Mouse (Mus musculus): Measurements from ENCODE around the gene Lta. TPM values are rescaled to one million over a fixed set of nuclear protein-coding genes. Genes with fewer than 3 reads are reported as not detected.
"Not testable (repeated sequence)": the region's sequence is repeated elsewhere in the genome, so short reads cannot be mapped to it uniquely, and the experiment has no call there.

Gene Lta
- total and polyA plus RNA-seq, 2 experiments from 2014 or later, result 0.80 TPM; not detected in 1

DNA sequence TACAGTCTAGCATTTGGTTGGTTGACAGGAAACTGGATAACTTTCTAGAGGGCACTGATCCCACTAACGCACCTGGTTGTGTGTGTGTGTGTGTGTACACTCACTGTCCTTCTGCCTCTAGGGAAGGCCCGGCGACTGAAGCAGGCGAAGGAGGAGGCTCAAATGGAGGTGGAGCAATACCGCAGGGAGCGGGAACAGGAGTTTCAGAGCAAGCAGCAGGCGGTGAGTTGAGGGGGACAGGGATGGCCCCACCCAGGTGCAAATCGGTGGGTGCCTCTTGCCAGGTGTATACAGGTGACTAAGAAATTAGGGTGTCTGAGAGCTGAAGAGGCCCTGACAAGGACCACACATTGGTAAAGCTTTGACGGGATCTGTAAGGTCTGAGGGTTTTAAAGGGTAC lies 31.8 kb upstream of the Lta start:
- Histone ChIP-seq H3K9ac (peak overlapping the region; percentile 57), H3K36me3 (ENCODE audit: insufficient read depth) (no peaks in the 10 kb centered on the region), H3K4me3 (ENCODE audit: low read depth, low read length) (peak overlapping the region; percentile 52), H3K4me2 (ENCODE audit: low read depth) (peak overlapping the region; percentile 95), H3K27ac (ENCODE audit: low read depth, low read length) (peak overlapping the region; percentile 91), H3K9me3 (ENCODE audit: low read length) (no peaks in the 10 kb centered on the region), H3K4me1 (ENCODE audit: insufficient read depth) (peaks cover 10% of the 10 kb centered on the region), H3K27me3 (ENCODE audit: insufficient read depth, low read length) (no peaks in the 10 kb centered on the region)
- ATAC-seq, result no peak
- no peak for TF ChIP-seq CTCF (IDR thresholded peaks at IDR 0.05; ENCODE audit: low read depth)
- DNase-seq, result no peak
- WGBS, result 78% methylated on average over 9 of the region's 9 CpGs

GRCm38 (mm10) chr17:35236390-35236746 lies 31.2 kb upstream of the Lta start:
- under 1% methylated on average over 18 of the region's 18 CpGs for WGBS
- H3K4me3 ChIP-seq (ENCODE audit: low read depth, low read length), result peak overlapping the region; percentile 52
- peak overlapping the region; percentile 91 for H3K27ac ChIP-seq (ENCODE audit: low read depth, low read length)
- no peaks in the 10 kb centered on the region for H3K27me3 ChIP-seq (ENCODE audit: insufficient read depth, low read length)
- peaks cover under 1% of the 10 kb centered on the region for H3K36me3 ChIP-seq (ENCODE audit: insufficient read depth)
- H3K4me1 ChIP-seq (ENCODE audit: insufficient read depth), result peaks cover 10% of the 10 kb centered on the region
- DNase-seq (peak; percentile 98), ATAC-seq (peak; percentile 84)
- no peaks in the 10 kb centered on the region for H3K9me3 ChIP-seq (ENCODE audit: low read length)
- peak; percentile 99 for TF ChIP-seq CTCF (IDR thresholded peaks at IDR 0.05; ENCODE audit: low read depth)
- peak overlapping the region; percentile 95 for H3K4me2 ChIP-seq (ENCODE audit: low read depth)
- peak overlapping the region; percentile 57 for H3K9ac ChIP-seq

- peak within 1 kb of the TSS; percentile 57 for H3K9ac ChIP-seq
- H3K27me3 ChIP-seq (ENCODE audit: insufficient read depth, low read length), result no peaks in the 10 kb centered on the region
- H3K4me3 ChIP-seq (ENCODE audit: low read depth, low read length), result peak within 1 kb of the TSS; percentile 52
- H3K9me3 ChIP-seq (ENCODE audit: low read length), result no peaks in the 10 kb centered on the region
- no peak for TF ChIP-seq CTCF (IDR thresholded peaks at IDR 0.05; ENCODE audit: low read depth)
- peak within 1 kb of the TSS; percentile 95 for H3K4me2 ChIP-seq (ENCODE audit: low read depth)
- peak; percentile 96 for DNase-seq
- peaks cover 6% of the 10 kb centered on the region for H3K36me3 ChIP-seq (ENCODE audit: insufficient read depth)
- WGBS, result 2% methylated on average over 35 of the region's 35 CpGs
- ATAC-seq, result peak; percentile 86
- H3K27ac ChIP-seq (ENCODE audit: low read depth, low read length), result peak within 1 kb of the TSS; percentile 91
- H3K4me1 ChIP-seq (ENCODE audit: insufficient read depth), result peaks cover 9% of the 10 kb centered on the region
These were observed 30.7 kb upstream of the Lta start, which contains the start of gene Nfkbil1 for GRCm38 (mm10) chr17:35235614-35236389. Gene Nfkbil1, minus strand, starts transcription at chr17:35235792.

- DNase-seq, result no peak
These were observed 29.8 kb upstream of the Lta start for GRCm38 (mm10) chr17:35234903-35235302.

GRCm38 (mm10) chr17:35234090-35234489 lies 28.9 kb upstream of the Lta start:
- H3K9me3 ChIP-seq (ENCODE audit: low read length); DNase-seq; H3K4me3 ChIP-seq (ENCODE audit: low read depth, low read length); H3K4me1 ChIP-seq (ENCODE audit: insufficient read depth); H3K27ac ChIP-seq (ENCODE audit: low read depth, low read length); H3K9ac ChIP-seq; ATAC-seq; H3K27me3 ChIP-seq (ENCODE audit: insufficient read depth, low read length): not testable (repeated sequence)
- peaks cover 20% of the 10 kb centered on the region for H3K36me3 ChIP-seq (ENCODE audit: insufficient read depth)
- peak overlapping the region; percentile 95; the same call in 1 of the 2 replicates for H3K4me2 ChIP-seq (ENCODE audit: low read depth)
- 77% methylated on average over 7 of the region's 7 CpGs for WGBS

More at GRCm38 (mm10) chr17:35234903-35235302, 29.8 kb upstream of the Lta start:
- H3K4me2 ChIP-seq (ENCODE audit: low read depth), result peak overlapping the region; percentile 95
- peak overlapping the region; percentile 52 for H3K4me3 ChIP-seq (ENCODE audit: low read depth, low read length)
- peak overlapping the region; percentile 91 for H3K27ac ChIP-seq (ENCODE audit: low read depth, low read length)
- WGBS, result 5% methylated on average over 31 of the region's 31 CpGs
- ATAC-seq, result no peak
- H3K36me3 ChIP-seq (ENCODE audit: insufficient read depth), result peaks cover 12% of the 10 kb centered on the region
- H3K9me3 ChIP-seq (ENCODE audit: low read length), result no peaks in the 10 kb centered on the region
- no peak for TF ChIP-seq CTCF (IDR thresholded peaks at IDR 0.05; ENCODE audit: low read depth)
- H3K27me3 ChIP-seq (ENCODE audit: insufficient read depth, low read length), result no peaks in the 10 kb centered on the region
- H3K4me1 ChIP-seq (ENCODE audit: insufficient read depth), result peaks cover 5% of the 10 kb centered on the region; the same call in 1 of the 2 replicates
- peak overlapping the region; percentile 57 for H3K9ac ChIP-seq

DNA sequence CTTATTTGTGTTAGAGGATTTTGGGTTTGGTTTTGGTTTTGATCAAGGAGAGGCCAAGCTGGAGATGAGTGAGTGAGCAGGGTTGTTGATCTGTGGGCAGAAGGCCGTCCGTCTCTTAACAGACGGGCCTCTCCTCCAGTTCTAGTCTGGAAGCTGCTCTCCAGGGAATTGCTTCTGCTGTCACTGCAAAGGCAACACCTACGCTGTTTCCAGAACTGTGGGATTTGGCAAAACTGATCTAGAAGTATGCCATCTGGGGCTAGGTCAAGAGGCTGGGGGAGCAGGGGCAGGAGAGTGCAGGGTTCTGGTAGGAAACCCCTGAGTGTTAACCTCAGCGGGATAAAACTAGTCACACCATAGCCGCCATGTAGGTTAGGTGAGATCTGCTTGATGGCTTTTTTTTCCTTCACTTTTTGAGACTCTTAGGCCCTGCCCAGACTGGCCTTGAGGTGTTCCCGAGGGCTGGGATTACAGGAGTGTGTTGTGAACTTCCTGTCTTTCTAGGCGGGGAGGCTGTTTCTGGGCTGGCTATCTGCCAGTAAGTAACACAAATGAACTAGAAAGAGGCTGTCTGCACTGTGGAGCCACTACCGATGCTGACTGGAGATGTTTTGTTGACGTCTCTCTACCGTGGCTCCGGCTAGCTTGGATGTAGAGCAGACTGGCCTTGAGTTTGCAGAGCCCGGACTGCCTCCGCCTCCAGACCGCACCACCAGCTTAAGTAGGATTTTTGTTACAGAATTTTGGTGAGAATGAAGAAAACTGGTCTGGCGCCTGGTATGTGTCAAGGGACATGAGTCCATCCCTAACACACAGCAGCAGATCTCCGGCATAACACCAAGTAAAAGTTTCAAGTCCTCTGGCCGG lies 28.2 kb upstream of the Lta start, which contains the start of gene Atp6v1g2:
Atp6v1g2 (plus strand) TSS at position 547 of the 867 bp plus-strand sequence.
- WGBS, result 68% methylated on average over 18 of the region's 18 CpGs
- Histone ChIP-seq H3K27me3 (ENCODE audit: insufficient read depth, low read length) (no peaks in the 10 kb centered on the region), H3K4me2 (ENCODE audit: low read depth) (peak within 1 kb of the TSS; percentile 95), H3K9me3 (ENCODE audit: low read length) (no peaks in the 10 kb centered on the region), H3K4me1 (ENCODE audit: insufficient read depth) (peaks cover 5% of the 10 kb centered on the region; the same call in 1 of the 2 replicates), H3K9ac (no peak within 1 kb of the TSS), H3K4me3 (ENCODE audit: low read depth, low read length) (peak within 1 kb of the TSS; percentile 52; the same call in 1 of the 2 replicates), H3K27ac (ENCODE audit: low read depth, low read length) (no peak within 1 kb of the TSS), H3K36me3 (ENCODE audit: insufficient read depth) (peaks cover 25% of the 10 kb centered on the region)
- no peak for ATAC-seq
- TF ChIP-seq CTCF (IDR thresholded peaks at IDR 0.05; ENCODE audit: low read depth), result no peak
- DNase-seq, result no peak

Data from forebrain, postnatal 0 days (tissue).